Mouse (Mus musculus): ENCODE results near the gene Gck.

DNA sequence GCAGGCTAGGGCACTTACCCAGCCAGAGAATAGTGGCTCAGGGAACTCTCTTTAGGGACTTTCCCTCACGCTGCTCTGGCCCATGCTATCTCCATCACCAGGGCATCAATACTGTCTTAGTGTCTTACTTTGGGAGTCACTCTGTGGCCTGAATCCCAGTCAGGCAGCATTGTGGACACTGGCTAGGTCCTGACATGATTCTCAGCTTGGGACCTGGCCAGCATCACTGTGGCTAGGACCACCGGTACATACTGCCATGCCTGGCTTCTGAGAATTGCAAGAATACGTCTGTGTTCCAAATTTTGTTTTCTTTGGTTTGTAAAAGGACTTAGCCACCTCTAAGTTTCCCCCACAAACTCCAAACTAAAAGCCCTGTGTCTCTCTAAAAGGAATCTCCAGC lies 45.0 kb upstream of the Gck start:
- no peak for TF ChIP-seq GATA1 (IDR thresholded peaks at IDR 0.05; ENCODE audit: borderline replicate concordance, low read length)
- TF ChIP-seq FLI1 (IDR thresholded peaks at IDR 0.05; ENCODE audit: low read length), result no peak
